Mouse (Mus musculus) CH12.LX (cell line): ENCODE data around the gene Ldlr. TPM values are rescaled to one million over a fixed set of nuclear protein-coding genes. Genes with fewer than 3 reads are reported as not detected.

ENCODE experiments used
- DNase-seq: peaks from one replicate; pipeline ENCODE4 v3.0.0-alpha.2; 2013; ENCODE audit errors: extremely low read depth
- H3K27ac ChIP-seq: 2 replicates; pipeline ENCODE4 v1.5.1; 2012; ENCODE audit warnings: low read depth, mild to moderate bottlenecking, control low read depth, moderate library complexity; ENCODE audit not compliant: insufficient read depth
- H3K27me3 ChIP-seq: replicated peaks from 2 replicates; pipeline ENCODE3; 2012; ENCODE audit warnings: inconsistent platforms
- H3K36me3 ChIP-seq, 2 experiments: replicated peaks in 1 of 2; 2 replicates each; pipeline versions ENCODE3 to v1.6.1; 2012; ENCODE audit warnings: inconsistent platforms in 1 of 2, low read length in 1 of 2, mild to moderate bottlenecking in 1 of 2, mixed read lengths in 1 of 2, moderate library complexity in 1 of 2; ENCODE audit not compliant: control insufficient read depth in 1 of 2, insufficient read depth in 1 of 2
- H3K4me1 ChIP-seq, 2 experiments: 2 replicates each; pipeline ENCODE4 v1.6.1; 2012; ENCODE audit warnings: inconsistent platforms in 1 of 2, moderate library complexity in 1 of 2; ENCODE audit not compliant: insufficient read depth in 2 of 2, control insufficient read depth in 1 of 2
- H3K4me2 ChIP-seq: 2 replicates; pipeline ENCODE4 v1.6.1; 2012; ENCODE audit warnings: low read depth, mild to moderate bottlenecking, control low read depth; ENCODE audit not compliant: poor library complexity, insufficient read depth, severe bottlenecking
- H3K4me3 ChIP-seq, 3 experiments: fragments of 150-350 bp in 1 of 3; sonication (generic) in 1 of 3; replicated peaks in 1 of 3; 2 replicates each; pipeline versions ENCODE3 to v1.5.1; 2011 to 2012; ENCODE audit warnings: low read depth in 2 of 3, low read length in 2 of 3, mild to moderate bottlenecking in 2 of 3, moderate library complexity in 2 of 3, control low read depth in 1 of 3, improper control_type of control experiment in 1 of 3, inconsistent platforms in 1 of 3, mixed read lengths in 1 of 3; ENCODE audit not compliant: poor library complexity in 1 of 3
- H3K79me2 ChIP-seq: replicated peaks from 2 replicates; pipeline ENCODE4 v1.6.1; 2012; ENCODE audit warnings: mild to moderate bottlenecking, moderate library complexity; ENCODE audit not compliant: control insufficient read depth, poor library complexity, insufficient read depth, severe bottlenecking; ENCODE audit errors: extremely low read depth
- H3K9ac ChIP-seq: 2 replicates; pipeline ENCODE4 v1.6.1; 2012; ENCODE audit warnings: low read depth, mild to moderate bottlenecking, control low read depth, moderate library complexity; ENCODE audit not compliant: insufficient read depth
- H3K9me3 ChIP-seq: replicated peaks from 2 replicates; pipeline ENCODE3; 2012; ENCODE audit warnings: low read length, inconsistent platforms, mixed read lengths
- BHLHE40 ChIP-seq: IDR thresholded peaks from 2 replicates; pipeline ENCODE4 v1.6.1; 2011; ENCODE audit warnings: mild to moderate bottlenecking, low read depth, low read length, improper control_type of control experiment
- ELF1 ChIP-seq: IDR thresholded peaks from 2 replicates; pipeline ENCODE4 v1.6.1; 2014; ENCODE audit warnings: low read depth, mild to moderate bottlenecking, inconsistent platforms, low read length, improper control_type of control experiment
- MYC ChIP-seq: IDR thresholded peaks from 2 replicates; pipeline ENCODE4 v1.6.1; 2011; ENCODE audit warnings: low read depth, mild to moderate bottlenecking, improper control_type of control experiment, low read length
- PAX5 ChIP-seq: IDR thresholded peaks from 2 replicates; pipeline ENCODE4 v1.6.1; 2012; ENCODE audit warnings: low read length, inconsistent platforms, mixed read lengths
- POLR2A ChIP-seq: IDR thresholded peaks from 2 replicates; pipeline ENCODE4 v1.6.1; 2011; ENCODE audit warnings: low read depth, mild to moderate bottlenecking, improper control_type of control experiment, low read length
- TCF12 ChIP-seq: IDR thresholded peaks from 2 replicates; pipeline ENCODE4 v1.6.1; 2014; ENCODE audit warnings: low read depth, mild to moderate bottlenecking, inconsistent platforms, low read length, improper control_type of control experiment
- USF1 ChIP-seq: IDR thresholded peaks from 2 replicates; pipeline ENCODE4 v1.6.1; 2014; ENCODE audit warnings: low read depth, mild to moderate bottlenecking, inconsistent platforms, low read length, improper control_type of control experiment
- USF2 ChIP-seq: conservative IDR thresholded peaks from 2 replicates; pipeline ENCODE4 v1.6.1; 2011; ENCODE audit warnings: low read depth, low read length, improper control_type of control experiment
- ZNF384 ChIP-seq: IDR thresholded peaks from 2 replicates; pipeline ENCODE4 v1.6.1; 2012; ENCODE audit warnings: low read depth, low read length, improper control_type of control experiment, inconsistent platforms
- dilution Hi-C: fragments of 300-500 bp; cut with MboI; formaldehyde crosslinking; loops from 2 replicates; pipeline ENCODE4 v1.14.3; 2020; ENCODE audit warnings: low sequenced_read_pairs; ENCODE audit not compliant: extremely low pct_unique_long_range_greater_than_20kb, extremely low pct_ligation_motif_present
- in situ Hi-C: fragments of 300-500 bp; cut with MboI; formaldehyde crosslinking; loops from 3 replicates; pipeline ENCODE4 v1.14.3; 2019; ENCODE audit warnings: low sequenced_read_pairs, low pct_ligation_motif_present, low pct_unique_long_range_greater_than_20kb, mixed read lengths
- polyA plus RNA-seq: library from polyadenylated mRNA; unstranded; fragments of >175 nt; gene quantifications from 2 replicates; pipeline ENCODE4 v1.2.1, GENCODE M21; 2012; ENCODE audit warnings: low read depth; ENCODE audit not compliant: insufficient read length
- total RNA-seq, 2 experiments: library from RNA; depleted of rRNA; stranded (reverse); fragments of 300-350 nt in 1 of 2; fragments of >200 nt in 1 of 2; gene quantifications; 2 replicates each; pipeline ENCODE4 v1.2.3; 2012 to 2014

Ldlr gene
- total and polyA plus RNA-seq, 3 experiments = 24.0 to 34.7 (median 24.9) TPM

- no peak for TF ChIP-seq USF1
- no peak for TF ChIP-seq POLR2A
- TF ChIP-seq TCF12 = no peak
- TF ChIP-seq PAX5 = no peak
- no peak for TF ChIP-seq ELF1
- no peak for TF ChIP-seq ZNF384
- TF ChIP-seq MYC = no peak
- no peak for TF ChIP-seq USF2
- H3K4me2 ChIP-seq = no peak overlapping the region
- peaks cover 28% of the 10 kb centered on the region for H3K27me3 ChIP-seq
- H3K9me3 ChIP-seq = no peaks in the 10 kb centered on the region
- H3K27ac ChIP-seq = no peak overlapping the region
- no peak for DNase-seq
- H3K79me2 ChIP-seq = no peaks in the 10 kb centered on the region
- H3K36me3 ChIP-seq = peaks cover 0 to 3% of the 10 kb centered on the region in 2 experiments
- dilution Hi-C loops = no loop called here
- H3K4me1 ChIP-seq = peaks cover 0 to 15% of the 10 kb centered on the region in 2 experiments; a peak in 2 of 4 replicates
- no peak overlapping the region for H3K9ac ChIP-seq
- no peak overlapping the region for H3K4me3 ChIP-seq
- in situ Hi-C loops = no loop called here
Measured at GRCm38 (mm10) chr9:21795579-21795978, 72.3 kb downstream of the Ldlr start.

- no peak overlapping the region for H3K9ac ChIP-seq
- H3K36me3 ChIP-seq = peaks cover 0 to 3% of the 10 kb centered on the region in 2 experiments
- H3K4me2 ChIP-seq = no peak overlapping the region
- no peak overlapping the region for H3K27ac ChIP-seq
- no peak for DNase-seq
- H3K27me3 ChIP-seq = peaks cover 28% of the 10 kb centered on the region
- in situ Hi-C loops = no loop called here
- dilution Hi-C loops = no loop called here
- H3K79me2 ChIP-seq = no peaks in the 10 kb centered on the region
- no peak for TF ChIP-seq BHLHE40
- H3K4me1 ChIP-seq = peaks cover 0 to 15% of the 10 kb centered on the region in 2 experiments; a peak in 2 of 4 replicates
- no peak overlapping the region for H3K4me3 ChIP-seq
- H3K9me3 ChIP-seq = no peaks in the 10 kb centered on the region
Measured at GRCm38 (mm10) chr9:21796259-21796658, 73.0 kb downstream of the Ldlr start.

- Histone ChIP-seq H3K9me3 (no peaks in the 10 kb centered on the region), H3K4me1 (peaks cover 0 to 15% of the 10 kb centered on the region in 2 experiments; a peak in 2 of 4 replicates), H3K27ac (no peak overlapping the region), H3K27me3 (peaks cover 28% of the 10 kb centered on the region), H3K36me3 (peaks cover 0 to 5% of the 10 kb centered on the region in 2 experiments), H3K9ac (no peak overlapping the region), H3K4me2 (no peak overlapping the region), H3K79me2 (no peaks in the 10 kb centered on the region), H3K4me3 (no peak overlapping the region)
- no peak for DNase-seq
- in situ Hi-C loops (no loop called here), dilution Hi-C loops (no loop called here)
- no peak for TF ChIP-seq USF2
Measured at GRCm38 (mm10) chr9:21796919-21797318, 73.6 kb downstream of the Ldlr start.
